Mouse (Mus musculus): ENCODE results near the gene Ppt1.

Gene Ppt1

DNA sequence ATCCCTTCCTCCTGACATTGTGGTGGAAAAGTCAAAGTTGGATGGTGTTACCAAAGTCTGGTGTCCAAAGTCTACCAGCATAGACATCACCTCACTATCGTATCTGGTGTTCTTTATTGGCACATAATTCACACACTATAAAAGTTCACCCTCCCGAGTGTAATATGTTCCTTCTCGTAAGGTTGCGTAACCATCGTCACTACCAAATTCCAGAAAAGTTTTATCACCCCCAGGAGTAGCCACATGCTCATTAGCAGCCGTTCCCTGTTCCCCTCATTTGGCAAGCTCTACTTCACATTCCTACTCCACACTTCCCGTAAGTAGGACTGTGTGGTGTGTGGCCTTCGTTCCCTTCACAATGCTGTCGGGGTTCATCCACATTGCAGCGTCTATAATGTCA lies 69.3 kb downstream of the Ppt1 start:
- no peak for DNase-seq (ENCODE audit: low spot score in 2 of 2)

All from frontal cortex, postnatal 14 days (tissue).